Comparison of ENCODE assay signal across 23 mouse cellular contexts in genomic region chr3:55558570-55558969, GRCm38 (mm10).
"Had no signal": no experiment of that assay in that cellular context is flagged by ENCODE, and none has a peak within 500 bp of the region (broad histone marks: within the 10 kb centered on the region; RNA-seq: fewer than 3 reads in every experiment).

No protein-coding gene starts in this region.

- ATAC-seq: forebrain, postnatal 0 days; hindbrain, postnatal 0 days; intestine, embryonic 15.5 days; liver, embryonic 12.5 days had no signal

- H3K9me3 ChIP-seq: heart, embryonic 13.5 days; heart, embryonic 15.5 days; hindbrain, embryonic 13.5 days; hindbrain, embryonic 15.5 days; intestine, embryonic 15.5 days; limb, embryonic 13.5 days; limb, embryonic 15.5 days; liver, embryonic 12.5 days had no signal

- H3K4me1 ChIP-seq: heart, embryonic 15.5 days; hindbrain, embryonic 13.5 days; hindbrain, embryonic 15.5 days; intestine, embryonic 15.5 days; limb, embryonic 13.5 days; limb, embryonic 15.5 days; liver, embryonic 12.5 days had no signal

- H3K4me2 ChIP-seq: heart, embryonic 11.5 days; heart, embryonic 13.5 days; heart, embryonic 15.5 days; hindbrain, embryonic 13.5 days; hindbrain, embryonic 15.5 days; intestine, embryonic 15.5 days; limb, embryonic 13.5 days; limb, embryonic 15.5 days; liver, embryonic 12.5 days had no signal

- H3K36me3 ChIP-seq: heart, embryonic 13.5 days; heart, embryonic 15.5 days; hindbrain, embryonic 13.5 days; hindbrain, embryonic 15.5 days; intestine, embryonic 15.5 days; limb, embryonic 13.5 days; limb, embryonic 15.5 days; liver, embryonic 12.5 days had no signal

- H3K27me3 ChIP-seq: heart, embryonic 13.5 days; heart, embryonic 15.5 days; hindbrain, embryonic 13.5 days; hindbrain, embryonic 15.5 days; intestine, embryonic 15.5 days; limb, embryonic 13.5 days; limb, embryonic 15.5 days; liver, embryonic 12.5 days had no signal

- H3K27ac ChIP-seq: heart, adult 2 months; heart, embryonic 13.5 days; heart, embryonic 15.5 days; hindbrain, embryonic 13.5 days; hindbrain, embryonic 15.5 days; hindbrain, postnatal 0 days; intestine, embryonic 15.5 days; limb, embryonic 13.5 days; limb, embryonic 15.5 days; liver, embryonic 12.5 days; liver, embryonic 14.5 days had no signal

- DNase-seq: forebrain, postnatal 0 days; gastrocnemius, postnatal 14 days; gastrocnemius, postnatal 36 days; heart, adult 2 months; heart, postnatal 14 days; heart, postnatal 36 days; kidney, adult 11 months; kidney, postnatal 10 days; kidney, postnatal 25 days; layer of hippocampus, adult 9-11 months; layer of hippocampus, postnatal 36 days; left cerebral cortex, postnatal 4 days had no signal

- H3K9ac ChIP-seq: forebrain, postnatal 0 days; heart, embryonic 13.5 days; heart, embryonic 15.5 days; hindbrain, embryonic 13.5 days; hindbrain, embryonic 15.5 days; intestine, embryonic 15.5 days; limb, embryonic 13.5 days; limb, embryonic 15.5 days; liver, embryonic 12.5 days; liver, embryonic 14.5 days had no signal

- H3K4me3 ChIP-seq: heart, adult 2 months; heart, embryonic 13.5 days; heart, embryonic 15.5 days; hindbrain, embryonic 13.5 days; hindbrain, embryonic 15.5 days; intestine, embryonic 15.5 days; limb, embryonic 13.5 days; limb, embryonic 15.5 days; liver, embryonic 12.5 days had no signal
